26 mouse cellular contexts compared by ENCODE assay signal in the genomic region with DNA sequence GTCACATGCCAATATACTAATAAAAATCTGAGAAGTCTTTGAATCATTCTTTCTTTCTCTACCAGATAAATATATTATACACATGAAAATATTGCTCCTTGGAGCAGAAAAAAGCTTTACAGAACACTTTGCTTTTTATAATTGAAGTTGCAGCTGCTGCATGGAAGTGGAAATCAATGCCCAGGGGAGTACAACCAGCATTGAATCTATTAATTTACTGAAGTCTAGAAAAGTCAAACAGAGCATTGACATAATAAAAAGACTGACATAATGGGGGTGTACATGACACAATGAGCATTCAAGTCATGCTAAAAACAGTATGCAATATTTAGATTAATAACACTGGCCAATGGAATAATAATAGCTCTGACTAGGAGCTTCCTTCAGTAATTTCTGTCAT.
"Had no signal": no experiment of that assay in that cellular context is flagged by ENCODE, and none has a peak within 500 bp of the region (broad histone marks: within the 10 kb centered on the region; RNA-seq: fewer than 3 reads in every experiment).

No protein-coding gene starts in this region.

- H3K9ac ChIP-seq: limb, embryonic 13.5 days; liver, embryonic 12.5 days; liver, embryonic 15.5 days; lung, embryonic 15.5 days; neural tube, embryonic 13.5 days had no signal

- H3K27me3 ChIP-seq: limb, embryonic 13.5 days; liver, embryonic 12.5 days; liver, embryonic 15.5 days; lung, embryonic 15.5 days; megakaryocyte, embryonic 14.5 days; neural tube, embryonic 13.5 days had no signal

- H3K36me3 ChIP-seq: limb, embryonic 10.5 days; limb, embryonic 13.5 days; liver, embryonic 12.5 days; liver, embryonic 15.5 days; lung, embryonic 15.5 days; midbrain, embryonic 10.5 days; neural tube, embryonic 13.5 days had no signal

- H3K27ac ChIP-seq: kidney, postnatal 0 days; layer of hippocampus, adult 2 months; limb, embryonic 10.5 days; limb, embryonic 13.5 days; liver, embryonic 12.5 days; liver, embryonic 15.5 days; lung, embryonic 15.5 days; midbrain, embryonic 10.5 days; neural tube, embryonic 13.5 days; stomach, postnatal 0 days had no signal

- H3K4me3 ChIP-seq: layer of hippocampus, adult 2 months; limb, embryonic 10.5 days; limb, embryonic 13.5 days; liver, embryonic 12.5 days; liver, embryonic 15.5 days; lung, embryonic 15.5 days; megakaryocyte, embryonic 14.5 days; midbrain, embryonic 10.5 days; myocyte; neural tube, embryonic 13.5 days had no signal

- ATAC-seq: intestine, postnatal 0 days; liver, embryonic 12.5 days had no signal

- H3K4me2 ChIP-seq: limb, embryonic 13.5 days; liver, embryonic 12.5 days; liver, embryonic 15.5 days; lung, embryonic 15.5 days; neural tube, embryonic 13.5 days had no signal

- H3K4me1 ChIP-seq: limb, embryonic 10.5 days; limb, embryonic 13.5 days; liver, embryonic 12.5 days; liver, embryonic 15.5 days; lung, embryonic 15.5 days; megakaryocyte, embryonic 14.5 days; midbrain, embryonic 10.5 days; neural tube, embryonic 13.5 days had no signal

- H3K9me3 ChIP-seq: limb, embryonic 10.5 days; limb, embryonic 13.5 days; liver, embryonic 12.5 days; liver, embryonic 15.5 days; lung, embryonic 15.5 days; megakaryocyte, embryonic 14.5 days; midbrain, embryonic 10.5 days; neural tube, embryonic 13.5 days had no signal

- DNase-seq: kidney, adult 2 months; kidney, postnatal 25 days; layer of hippocampus, adult 9-11 months; liver; lung, adult 18-20 months; lung, postnatal 10 days; lung, postnatal 36 days; right cerebral cortex, adult 18-20 months; right cerebral cortex, postnatal 14 days; right cerebral cortex, postnatal 4 days; thymus, adult 2 months; thymus, postnatal 14 days; thymus, postnatal 4 days had no signal
